Mouse (Mus musculus): ENCODE results near the gene Zdhhc11. TPM values are rescaled to one million over a fixed set of nuclear protein-coding genes. Genes with fewer than 3 reads are reported as not detected.

Gene Zdhhc11
- total and polyA plus RNA-seq, 2 experiments from 2014 or later = not detected

GRCm38 (mm10) chr13:73939101-73939500, 24.6 kb upstream of the Zdhhc11 start:
- H3K4me3 ChIP-seq (ENCODE audit: low read depth, low read length) = no peak overlapping the region
- DNase-seq (ENCODE audit: low spot score) (no peak), ATAC-seq (ENCODE audit: insufficient read depth, low read depth) (no peak)
- TF ChIP-seq CTCF (IDR thresholded peaks at IDR 0.05; ENCODE audit: low read depth) (no peak), EP300 (IDR thresholded peaks at IDR 0.05; ENCODE audit: low read depth) (no peak)
- H3K36me3 ChIP-seq (replicated peaks; ENCODE audit: control insufficient read depth, insufficient read depth, low read length) = peaks cover 53% of the 10 kb centered on the region
- 92% methylated on average over 5 of the region's 5 CpGs for WGBS
- H3K9me3 ChIP-seq (replicated peaks; ENCODE audit: control insufficient read depth, low read length) = no peaks in the 10 kb centered on the region
- H3K27ac ChIP-seq (ENCODE audit: low read depth) = no peak overlapping the region
- H3K4me1 ChIP-seq (ENCODE audit: control insufficient read depth, insufficient read depth) = no peaks in the 10 kb centered on the region; the same call in 1 of the 2 replicates
- no peak overlapping the region for H3K9ac ChIP-seq (replicated peaks; ENCODE audit: low read depth, low read length)
- no peak overlapping the region for H3K4me2 ChIP-seq (ENCODE audit: low read depth, low read length)
- no peaks in the 10 kb centered on the region for H3K27me3 ChIP-seq (ENCODE audit: control insufficient read depth, insufficient read depth, low read length)

DNA sequence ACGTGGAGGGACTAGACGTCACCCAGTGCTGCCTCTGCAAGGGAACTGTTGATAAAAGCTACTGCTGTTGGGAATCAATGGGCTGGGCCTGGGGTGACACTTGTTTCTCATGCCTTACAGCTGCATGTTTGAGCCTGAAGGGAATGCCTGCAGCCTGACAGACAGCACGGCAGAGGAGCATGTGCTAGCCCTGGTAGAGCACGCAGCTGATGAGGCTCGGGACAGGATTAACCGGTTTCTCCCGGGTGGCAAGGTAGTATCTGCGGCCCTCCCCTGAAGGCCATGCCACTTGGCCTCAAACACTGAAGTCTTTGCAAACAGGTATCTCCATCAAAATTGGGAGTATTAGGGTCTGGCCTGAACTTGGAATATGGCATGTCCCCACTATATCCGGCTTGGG, 19.0 kb upstream of the Zdhhc11 start:
- Histone ChIP-seq H3K9ac (replicated peaks; ENCODE audit: low read depth, low read length) (no peak overlapping the region), H3K27me3 (ENCODE audit: control insufficient read depth, insufficient read depth, low read length) (no peaks in the 10 kb centered on the region), H3K4me1 (ENCODE audit: control insufficient read depth, insufficient read depth) (no peaks in the 10 kb centered on the region), H3K4me3 (ENCODE audit: low read depth, low read length) (no peak overlapping the region), H3K4me2 (ENCODE audit: low read depth, low read length) (no peak overlapping the region), H3K36me3 (replicated peaks; ENCODE audit: control insufficient read depth, insufficient read depth, low read length) (peaks cover 98% of the 10 kb centered on the region), H3K9me3 (replicated peaks; ENCODE audit: control insufficient read depth, low read length) (no peaks in the 10 kb centered on the region), H3K27ac (ENCODE audit: low read depth) (no peak overlapping the region)
- no peak for ATAC-seq (ENCODE audit: insufficient read depth, low read depth)
- DNase-seq (ENCODE audit: low spot score) = no peak
- WGBS = 93% methylated on average over 9 of the region's 9 CpGs
- TF ChIP-seq CTCF (IDR thresholded peaks at IDR 0.05; ENCODE audit: low read depth) (no peak), EP300 (IDR thresholded peaks at IDR 0.05; ENCODE audit: low read depth) (no peak)

GRCm38 (mm10) chr13:73953551-73954130, 10.0 kb upstream of the Zdhhc11 start:
- TF ChIP-seq EP300 (IDR thresholded peaks at IDR 0.05; ENCODE audit: low read depth) = no peak
- TF ChIP-seq CTCF (IDR thresholded peaks at IDR 0.05; ENCODE audit: low read depth) = no peak
- Histone ChIP-seq H3K4me1 (ENCODE audit: control insufficient read depth, insufficient read depth) (no peaks in the 10 kb centered on the region), H3K4me3 (ENCODE audit: low read depth, low read length) (no peak overlapping the region), H3K27ac (ENCODE audit: low read depth) (no peak overlapping the region), H3K4me2 (ENCODE audit: low read depth, low read length) (no peak overlapping the region), H3K36me3 (replicated peaks; ENCODE audit: control insufficient read depth, insufficient read depth, low read length) (peaks cover 95% of the 10 kb centered on the region), H3K27me3 (ENCODE audit: control insufficient read depth, insufficient read depth, low read length) (no peaks in the 10 kb centered on the region), H3K9ac (replicated peaks; ENCODE audit: low read depth, low read length) (no peak overlapping the region), H3K9me3 (replicated peaks; ENCODE audit: control insufficient read depth, low read length) (no peaks in the 10 kb centered on the region)
- no peak for DNase-seq (ENCODE audit: low spot score)
- no peak for ATAC-seq (ENCODE audit: insufficient read depth, low read depth)
- 97% methylated on average over 1 of the region's 1 CpGs for WGBS

DNA sequence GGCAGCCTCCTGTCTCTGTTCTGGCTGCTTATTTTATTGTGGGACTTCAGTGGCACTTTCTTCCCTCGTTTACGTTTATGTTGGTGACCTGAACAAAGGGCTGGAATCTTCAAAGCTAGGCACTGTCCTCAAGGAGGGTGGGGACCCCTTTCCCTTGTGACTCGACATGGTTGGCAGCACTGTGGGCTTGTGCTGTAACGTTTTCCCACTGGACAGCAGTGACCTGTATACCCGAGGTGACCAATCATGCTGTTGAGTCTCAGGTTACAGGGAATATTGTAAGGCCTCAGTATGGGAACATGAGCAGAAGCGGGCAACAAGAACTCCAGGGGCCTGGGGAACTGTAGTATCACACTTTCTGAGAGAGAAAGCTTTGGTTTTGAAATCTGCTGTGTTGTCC, 9.0 kb upstream of the Zdhhc11 start:
- WGBS = 75% methylated on average over 6 of the region's 6 CpGs
- TF ChIP-seq CTCF (IDR thresholded peaks at IDR 0.05; ENCODE audit: low read depth) = no peak
- no peak for TF ChIP-seq EP300 (IDR thresholded peaks at IDR 0.05; ENCODE audit: low read depth)
- ATAC-seq (ENCODE audit: insufficient read depth, low read depth) = no peak
- H3K4me2 ChIP-seq (ENCODE audit: low read depth, low read length) = no peak overlapping the region
- peaks cover 96% of the 10 kb centered on the region for H3K36me3 ChIP-seq (replicated peaks; ENCODE audit: control insufficient read depth, insufficient read depth, low read length)
- H3K27ac ChIP-seq (ENCODE audit: low read depth) = no peak overlapping the region
- no peak overlapping the region for H3K4me3 ChIP-seq (ENCODE audit: low read depth, low read length)
- H3K9ac ChIP-seq (replicated peaks; ENCODE audit: low read depth, low read length) = no peak overlapping the region
- no peaks in the 10 kb centered on the region for H3K9me3 ChIP-seq (replicated peaks; ENCODE audit: control insufficient read depth, low read length)
- no peaks in the 10 kb centered on the region for H3K27me3 ChIP-seq (ENCODE audit: control insufficient read depth, insufficient read depth, low read length)
- no peaks in the 10 kb centered on the region for H3K4me1 ChIP-seq (ENCODE audit: control insufficient read depth, insufficient read depth)
- no peak for DNase-seq (ENCODE audit: low spot score)

GRCm38 (mm10) chr13:73955531-73955930, 8.1 kb upstream of the Zdhhc11 start:
- H3K36me3 ChIP-seq (replicated peaks; ENCODE audit: control insufficient read depth, insufficient read depth, low read length) = peaks cover 96% of the 10 kb centered on the region
- no peak for TF ChIP-seq EP300 (IDR thresholded peaks at IDR 0.05; ENCODE audit: low read depth)
- no peak for TF ChIP-seq CTCF (IDR thresholded peaks at IDR 0.05; ENCODE audit: low read depth)
- ATAC-seq (ENCODE audit: insufficient read depth, low read depth) = no peak
- H3K27me3 ChIP-seq (ENCODE audit: control insufficient read depth, insufficient read depth, low read length) = no peaks in the 10 kb centered on the region
- H3K9me3 ChIP-seq (replicated peaks; ENCODE audit: control insufficient read depth, low read length) = no peaks in the 10 kb centered on the region
- no peak for DNase-seq (ENCODE audit: low spot score)
- no peak overlapping the region for H3K4me3 ChIP-seq (ENCODE audit: low read depth, low read length)
- H3K9ac ChIP-seq (replicated peaks; ENCODE audit: low read depth, low read length) = no peak overlapping the region
- H3K27ac ChIP-seq (ENCODE audit: low read depth) = no peak overlapping the region
- no peak overlapping the region for H3K4me2 ChIP-seq (ENCODE audit: low read depth, low read length)
- WGBS = 94% methylated on average over 5 of the region's 5 CpGs
- H3K4me1 ChIP-seq (ENCODE audit: control insufficient read depth, insufficient read depth) = no peaks in the 10 kb centered on the region

DNA sequence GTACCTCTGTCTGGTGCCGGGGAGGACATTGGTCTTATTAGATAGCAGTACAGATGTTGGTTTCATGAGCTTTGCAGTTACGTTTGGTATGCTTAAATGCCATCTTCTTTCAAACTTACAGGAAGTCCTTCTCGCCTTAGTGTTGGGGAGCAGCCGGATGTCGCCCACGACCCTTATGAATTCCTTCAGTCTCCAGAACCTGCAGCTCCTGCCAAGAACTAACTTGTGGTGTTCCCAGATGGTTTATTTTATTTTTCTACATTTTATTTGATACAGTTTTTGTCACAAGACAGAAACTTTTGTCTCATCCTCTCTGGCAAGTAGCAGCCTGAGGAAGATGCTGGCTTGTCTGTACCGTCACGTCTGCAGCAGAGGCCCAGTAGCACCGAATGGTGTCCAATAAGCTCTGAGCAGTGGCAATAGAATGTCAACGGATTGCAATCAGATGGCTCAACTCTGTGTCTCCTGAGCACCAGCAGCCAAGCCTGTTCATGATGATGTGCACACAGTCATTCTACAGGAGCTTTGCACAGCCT, 3.5 kb upstream of the Zdhhc11 start:
- ATAC-seq (ENCODE audit: insufficient read depth, low read depth) (no peak), DNase-seq (ENCODE audit: low spot score) (no peak)
- H3K27me3 ChIP-seq (ENCODE audit: control insufficient read depth, insufficient read depth, low read length) = no peaks in the 10 kb centered on the region
- H3K9me3 ChIP-seq (replicated peaks; ENCODE audit: control insufficient read depth, low read length) = no peaks in the 10 kb centered on the region
- no peak overlapping the region for H3K4me2 ChIP-seq (ENCODE audit: low read depth, low read length)
- H3K27ac ChIP-seq (ENCODE audit: low read depth) = no peak overlapping the region
- TF ChIP-seq CTCF (IDR thresholded peaks at IDR 0.05; ENCODE audit: low read depth) (no peak), EP300 (IDR thresholded peaks at IDR 0.05; ENCODE audit: low read depth) (no peak)
- H3K4me1 ChIP-seq (ENCODE audit: control insufficient read depth, insufficient read depth) = no peaks in the 10 kb centered on the region
- H3K9ac ChIP-seq (replicated peaks; ENCODE audit: low read depth, low read length) = no peak overlapping the region
- peaks cover 75% of the 10 kb centered on the region for H3K36me3 ChIP-seq (replicated peaks; ENCODE audit: control insufficient read depth, insufficient read depth, low read length)
- no peak overlapping the region for H3K4me3 ChIP-seq (ENCODE audit: low read depth, low read length)
- 89% methylated on average over 10 of the region's 10 CpGs for WGBS
